Mouse (Mus musculus) lung, postnatal 0 days (tissue): ENCODE measurements around the gene Mfap1b. TPM values are rescaled to one million over a fixed set of nuclear protein-coding genes. Genes with fewer than 3 reads are reported as not detected.
"Not testable (repeated sequence)": the region's sequence is repeated elsewhere in the genome, so short reads cannot be mapped to it uniquely, and the experiment has no call there.

ENCODE experiments used
- ATAC-seq: fragments of 200-750 bp; cut with Nextera tagmentation; 2 replicates; pipeline ENCODE4 v1.8.0; 2017; ENCODE audit warnings: moderate library complexity
- DNase-seq: peaks from one replicate; pipeline ENCODE4 v3.0.0-alpha.2; 2016; ENCODE audit warnings: low spot score
- H3K27ac ChIP-seq: fragments of 300-500 bp; sonication (generic); 2 replicates; pipeline ENCODE4 v1.5.1; 2014; ENCODE audit warnings: antibody characterized with exemption, mild to moderate bottlenecking, low read length, mixed read lengths
- H3K27me3 ChIP-seq: fragments of 300-500 bp; sonication (generic); replicated peaks from 2 replicates; pipeline ENCODE4 v1.6.1; 2014; ENCODE audit warnings: low read length, mixed read lengths; ENCODE audit not compliant: insufficient read depth
- H3K36me3 ChIP-seq: fragments of 300-500 bp; sonication (generic); 2 replicates; pipeline ENCODE4 v1.6.1; 2014; ENCODE audit warnings: low read length, mixed read lengths; ENCODE audit not compliant: insufficient read depth
- H3K4me1 ChIP-seq: fragments of 300-500 bp; sonication (generic); 2 replicates; pipeline ENCODE4 v1.6.1; 2014; ENCODE audit warnings: antibody characterized with exemption, low read depth, low read length, mixed read lengths; ENCODE audit not compliant: insufficient read depth
- H3K4me2 ChIP-seq: fragments of 300-500 bp; sonication (generic); replicated peaks from 2 replicates; pipeline ENCODE4 v1.6.1; 2014; ENCODE audit warnings: low read depth, mild to moderate bottlenecking, low read length, moderate library complexity, mixed read lengths
- H3K4me3 ChIP-seq: fragments of 300-500 bp; sonication (generic); 2 replicates; pipeline ENCODE4 v1.5.1; 2014; ENCODE audit warnings: low read depth, low read length
- H3K9ac ChIP-seq: fragments of 300-500 bp; sonication (generic); replicated peaks from 2 replicates; pipeline ENCODE4 v1.6.1; 2014; ENCODE audit warnings: low read depth, mild to moderate bottlenecking
- H3K9me3 ChIP-seq: fragments of 300-500 bp; sonication (generic); 2 replicates; pipeline ENCODE4 v1.6.1; 2016; ENCODE audit warnings: low read length, mixed read lengths
- CTCF ChIP-seq: IDR thresholded peaks from 2 replicates; pipeline ENCODE4 v1.5.1; 2016; ENCODE audit warnings: antibody characterized with exemption, mild to moderate bottlenecking
- EP300 ChIP-seq: IDR thresholded peaks from 2 replicates; pipeline ENCODE4 v1.6.1; 2016; ENCODE audit warnings: antibody characterized with exemption, mild to moderate bottlenecking, control low read depth
- WGBS: fragments of 180-500 bp; shearing (Covaris S2); extraction: QIAGEN DNeasy Blood & Tissue Kit; methylation state at CpG from one replicate; pipeline ENCODE4 v1.1.7; 2014; 5-methylcytosine and 5-hydroxymethylcytosine counted together
- polyA plus RNA-seq: library from polyadenylated mRNA; unstranded; fragments of >200 nt; fragmentation: Nextera tagmentation; extraction: Ambion mirVana; gene quantifications from 2 replicates; pipeline ENCODE4 v1.2.1, GENCODE M21; 2015

Mfap1b gene
- polyA plus RNA-seq, 1 experiment from 2014 or later = 37.7 TPM

- Histone ChIP-seq H3K9me3 (no peaks in the 10 kb centered on the region), H3K27me3 (no peaks in the 10 kb centered on the region), H3K4me1 (no peaks in the 10 kb centered on the region), H3K4me2 (no peak overlapping the region), H3K9ac (no peak overlapping the region), H3K36me3 (no peaks in the 10 kb centered on the region), H3K4me3 (no peak overlapping the region), H3K27ac (no peak overlapping the region)
- WGBS = 77% methylated on average over 8 of the region's 8 CpGs
- ATAC-seq (no peak), DNase-seq (no peak)
- TF ChIP-seq CTCF (no peak), EP300 (no peak)
Observed at GRCm38 (mm10) chr2:121483576-121483975, 9.7 kb upstream of the Mfap1b start.

- not testable (repeated sequence) for H3K4me3 ChIP-seq, ATAC-seq, H3K27ac ChIP-seq, H3K36me3 ChIP-seq, H3K4me2 ChIP-seq, H3K27me3 ChIP-seq, H3K9me3 ChIP-seq, DNase-seq, H3K4me1 ChIP-seq, H3K9ac ChIP-seq
- 82% methylated on average over 13 of the region's 13 CpGs for WGBS
Observed at GRCm38 (mm10) chr2:121480916-121481315, 7.0 kb upstream of the Mfap1b start.

- H3K9ac ChIP-seq = no peak overlapping the region
- TF ChIP-seq CTCF (peak; percentile 66), EP300 (no peak)
- DNase-seq = peak; percentile 41
- H3K27me3 ChIP-seq = no peaks in the 10 kb centered on the region
- no peaks in the 10 kb centered on the region for H3K9me3 ChIP-seq
- no peak overlapping the region for H3K4me2 ChIP-seq
- ATAC-seq = no peak
- H3K4me1 ChIP-seq = no peaks in the 10 kb centered on the region
- no peak overlapping the region for H3K27ac ChIP-seq
- 57% methylated on average over 3 of the region's 3 CpGs for WGBS
- H3K36me3 ChIP-seq = no peaks in the 10 kb centered on the region
- H3K4me3 ChIP-seq = no peak overlapping the region
Observed at GRCm38 (mm10) chr2:121480498-121480897, 6.6 kb upstream of the Mfap1b start.

- TF ChIP-seq EP300 (no peak), CTCF (no peak)
- Histone ChIP-seq H3K36me3 (no peaks in the 10 kb centered on the region), H3K4me1 (no peaks in the 10 kb centered on the region), H3K27me3 (no peaks in the 10 kb centered on the region), H3K9me3 (no peaks in the 10 kb centered on the region), H3K27ac (no peak overlapping the region), H3K4me3 (no peak overlapping the region), H3K9ac (no peak overlapping the region), H3K4me2 (no peak overlapping the region)
- DNase-seq (no peak), ATAC-seq (no peak)
- WGBS = 87% methylated on average over 3 of the region's 3 CpGs
Observed at GRCm38 (mm10) chr2:121477491-121478266, 3.8 kb upstream of the Mfap1b start.

GRCm38 (mm10) chr2:121475306-121475705 is 1.4 kb upstream of the Mfap1b start:
- H3K4me3 ChIP-seq, H3K9me3 ChIP-seq, H3K4me2 ChIP-seq, ATAC-seq, H3K36me3 ChIP-seq, DNase-seq, H3K9ac ChIP-seq, H3K4me1 ChIP-seq, H3K27me3 ChIP-seq, H3K27ac ChIP-seq: not testable (repeated sequence)
- WGBS = 96% methylated on average over 2 of the region's 2 CpGs

DNA sequence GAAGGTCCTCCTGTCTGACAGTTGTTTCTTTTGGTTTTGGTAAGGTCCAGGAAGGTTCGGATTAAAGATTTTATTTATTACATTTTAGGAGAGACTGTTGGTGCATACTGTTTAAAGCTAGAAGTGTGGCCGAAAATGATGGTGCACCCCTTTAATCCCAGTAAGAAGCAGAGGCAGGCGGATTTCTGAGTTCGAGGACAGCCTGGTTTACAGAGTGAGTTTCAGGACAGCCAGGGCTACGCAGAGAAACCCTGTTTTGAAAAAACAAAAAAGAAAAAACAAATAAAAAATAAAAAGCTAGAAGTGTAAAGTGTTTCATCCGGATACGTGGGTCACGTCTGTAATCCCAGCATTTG is 291 bp upstream of the Mfap1b start:
- Histone ChIP-seq H3K9ac (peak overlapping the region; percentile 62; the same call in 1 of the 2 replicates), H3K9me3 (no peaks in the 10 kb centered on the region), H3K4me1 (no peaks in the 10 kb centered on the region), H3K4me2 (peak overlapping the region; percentile 59), H3K27me3 (no peaks in the 10 kb centered on the region), H3K27ac (peak overlapping the region; percentile 77; the same call in 1 of the 2 replicates), H3K36me3 (0 out of 2 replicates have a peak, but pooled peaks cover 4% of the 10 kb centered on the region), H3K4me3 (peak overlapping the region; percentile 60)
- WGBS = 25% methylated on average over 8 of the region's 8 CpGs
- no peak for TF ChIP-seq EP300
- TF ChIP-seq CTCF = no peak
- ATAC-seq = peak; percentile 35
- DNase-seq = no peak

DNA sequence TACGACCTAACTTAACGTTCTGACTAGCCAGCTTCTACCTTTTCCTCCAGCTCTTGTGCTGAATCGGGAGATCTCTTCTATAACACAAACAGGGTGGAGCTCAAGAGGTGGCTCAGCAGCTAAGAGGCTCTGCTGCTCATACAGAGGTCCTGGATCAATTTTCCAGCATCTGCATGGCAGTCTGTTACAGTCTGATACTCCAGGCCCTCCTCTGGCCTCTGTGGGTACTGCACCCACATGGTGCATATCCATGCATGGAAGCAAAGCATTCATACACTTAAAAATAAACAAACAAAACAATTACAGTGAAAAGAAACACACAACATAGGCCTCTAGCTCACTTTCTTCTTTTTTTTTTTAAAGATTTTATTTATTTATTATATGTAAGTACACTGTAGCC is 1.1 kb downstream of the Mfap1b start:
- not testable (repeated sequence) for H3K4me1 ChIP-seq, ATAC-seq, H3K9me3 ChIP-seq, H3K36me3 ChIP-seq, H3K27me3 ChIP-seq, H3K9ac ChIP-seq, H3K4me2 ChIP-seq, H3K27ac ChIP-seq, H3K4me3 ChIP-seq, DNase-seq
- WGBS = 91% methylated on average over 3 of the region's 3 CpGs

DNA sequence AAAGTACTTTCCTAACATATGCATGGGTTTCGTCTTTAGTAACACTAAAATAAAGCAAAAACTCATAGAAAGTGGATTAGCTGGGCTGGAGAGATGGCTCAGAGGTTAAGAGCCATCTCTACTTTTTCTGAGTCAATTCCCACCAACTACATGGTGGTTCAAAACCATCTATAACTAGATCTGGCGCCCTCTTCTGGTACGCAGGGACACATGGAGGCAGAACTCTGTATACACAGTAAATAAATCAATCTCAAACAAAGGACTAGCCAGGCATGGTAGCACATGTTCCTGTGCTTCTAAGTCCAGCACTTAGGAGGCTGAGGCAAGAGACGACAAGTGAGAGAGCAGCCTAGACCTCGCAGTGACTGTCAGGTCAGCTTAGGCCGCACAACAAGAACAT is 4.9 kb downstream of the Mfap1b start:
- not testable (repeated sequence) for H3K36me3 ChIP-seq, DNase-seq, H3K27ac ChIP-seq, H3K9ac ChIP-seq, H3K27me3 ChIP-seq, H3K4me3 ChIP-seq, ATAC-seq, H3K4me1 ChIP-seq, H3K4me2 ChIP-seq, H3K9me3 ChIP-seq
- 40% methylated on average over 1 of the region's 6 CpGs for WGBS
